Mouse (Mus musculus) heart, postnatal 14 days (tissue): ENCODE data around the gene Chrm2. TPM values are rescaled to one million over a fixed set of nuclear protein-coding genes. Genes with fewer than 3 reads are reported as not detected.

Experiments
- DNase-seq, 2 experiments: peaks; one replicate each; pipeline ENCODE4 v3.0.0; 2021 to 2022
- intact Hi-C: fragments of 180-260 bp; cut with DNase I; formaldehyde crosslinking; loops from one replicate; pipeline ENCODE4 v1.15.1; 2025
- microRNA-seq, 2 experiments: library from miRNA; unstranded; fragments of <30 nt; microRNA quantifications; one replicate each; pipeline ENCODE4 v1.2.0; 2021 to 2022
- total RNA-seq, 2 experiments: library from RNA; stranded (reverse); gene quantifications; 2 replicates each; pipeline ENCODE4 v1.2.3; 2021

Gene Chrm2
- total RNA-seq, 2 experiments from 2014 or later = 57.0 to 68.3 TPM

GRCm38 (mm10) chr6:36507008-36507663, 119.3 kb downstream of the Chrm2 start:
- intact Hi-C loops = no loop called here
- peak in 1 of 2 experiments; percentile 11 for DNase-seq

- intact Hi-C loops = no loop called here
- peak; percentile 27 to 45 for DNase-seq
These were observed 120.1 kb downstream of the Chrm2 start for GRCm38 (mm10) chr6:36507946-36508345.

- intact Hi-C loops = no loop called here
These were observed 120.6 kb downstream of the Chrm2 start for GRCm38 (mm10) chr6:36508469-36508868.

GRCm38 (mm10) chr6:36516508-36516907, 128.6 kb downstream of the Chrm2 start:
- DNase-seq = no peak
- intact Hi-C loops = loop anchor here (2.0 kb wide), 1 partner anchor 58 kb away; no protein-coding TSS in a partner anchor

More at GRCm38 (mm10) chr6:36508469-36508868, 120.6 kb downstream of the Chrm2 start:
- no peak for DNase-seq

- intact Hi-C loops = loop anchor here (2.0 kb wide), 1 partner anchor 58 kb away; no protein-coding TSS in a partner anchor
- DNase-seq = no peak
These were observed 129.4 kb downstream of the Chrm2 start for GRCm38 (mm10) chr6:36517242-36517641.

- no peak for DNase-seq
- intact Hi-C loops = no loop called here
These were observed 135.7 kb downstream of the Chrm2 start for GRCm38 (mm10) chr6:36523599-36523998.

- intact Hi-C loops = no loop called here
- no peak for DNase-seq
These were observed 140.6 kb downstream of the Chrm2 start for GRCm38 (mm10) chr6:36528509-36528908.

- DNase-seq = no peak
- intact Hi-C loops = no loop called here
These were observed 153.4 kb downstream of the Chrm2 start for GRCm38 (mm10) chr6:36541247-36541646.

GRCm38 (mm10) chr6:36566886-36567285, 179.0 kb downstream of the Chrm2 start:
- intact Hi-C loops = no loop called here

More at GRCm38 (mm10) chr6:36566886-36567285, 179.0 kb downstream of the Chrm2 start:
- no peak for DNase-seq

Small RNA genes lying within 50 kb of the gene (microRNA-seq; reads per million reads assigned to microRNA genes)
- 192 to 891 reads per million in 2 experiments for gene Mir490
